In the genomic region with DNA sequence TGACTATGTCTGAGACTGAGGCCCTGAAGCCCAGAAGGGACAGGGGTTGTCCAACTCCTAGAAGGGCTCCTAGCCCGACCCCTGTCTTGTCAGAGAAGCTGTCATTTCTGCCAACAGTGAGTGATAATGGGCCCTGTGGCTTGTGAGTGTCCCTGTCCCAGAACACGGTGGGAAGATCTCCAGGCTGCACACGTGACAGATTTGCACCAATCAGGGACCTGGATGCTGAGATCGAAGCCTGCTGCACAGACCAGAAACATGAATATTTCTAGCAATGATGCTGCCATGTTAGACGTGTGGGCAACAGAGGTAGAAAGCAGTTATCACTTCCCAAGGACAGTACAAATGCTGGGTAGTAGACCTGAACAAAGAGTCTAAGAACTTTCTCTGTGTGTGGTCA, we compare ENCODE assay signal across 23 mouse cellular contexts. TPM values are rescaled to one million over a fixed set of nuclear protein-coding genes. Genes with fewer than 3 reads are reported as not detected.
"Had no signal": no experiment of that assay in that cellular context is flagged by ENCODE, and none has a peak within 500 bp of the region (broad histone marks: within the 10 kb centered on the region; RNA-seq: fewer than 3 reads in every experiment).

No protein-coding gene starts in this region.

- H3K9ac ChIP-seq: limb, embryonic 13.5 days; liver, embryonic 12.5 days; liver, embryonic 15.5 days; lung, embryonic 15.5 days; midbrain, embryonic 12.5 days; midbrain, embryonic 15.5 days; neural tube, embryonic 13.5 days; stomach, embryonic 15.5 days had no signal

- H3K36me3 ChIP-seq: limb, embryonic 13.5 days; lung, embryonic 15.5 days; midbrain, embryonic 12.5 days; midbrain, embryonic 15.5 days; neural tube, embryonic 13.5 days; stomach, embryonic 15.5 days had no signal

- H3K4me1 ChIP-seq: midbrain, embryonic 15.5 days had no signal

- H3K4me2 ChIP-seq: limb, embryonic 13.5 days; liver, embryonic 12.5 days; liver, embryonic 15.5 days; lung, embryonic 15.5 days; midbrain, embryonic 12.5 days; midbrain, embryonic 15.5 days; neural tube, embryonic 13.5 days; stomach, embryonic 15.5 days had no signal

- H3K4me3 ChIP-seq: layer of hippocampus, adult 2 months; limb, embryonic 10.5 days; limb, embryonic 13.5 days; liver, embryonic 12.5 days; liver, embryonic 15.5 days; lung, embryonic 15.5 days; megakaryocyte, embryonic 14.5 days; midbrain, embryonic 12.5 days; midbrain, embryonic 15.5 days; neural tube, embryonic 13.5 days; stomach, embryonic 15.5 days had no signal

- H3K27ac ChIP-seq: kidney, postnatal 0 days; layer of hippocampus, adult 2 months; limb, embryonic 10.5 days; limb, embryonic 13.5 days; liver, embryonic 12.5 days; liver, embryonic 15.5 days; lung, embryonic 15.5 days; midbrain, embryonic 12.5 days; midbrain, embryonic 15.5 days; neural tube, embryonic 13.5 days; stomach, embryonic 15.5 days had no signal

- DNase-seq: kidney, adult 2 months; kidney, postnatal 25 days; liver; lung, adult 18-20 months; lung, postnatal 10 days; lung, postnatal 36 days; retina, postnatal 1 day; right cerebral cortex, postnatal 25 days; spleen, adult 18-20 months; thymus, postnatal 25 days had no signal

- ATAC-seq: liver, embryonic 12.5 days; midbrain, embryonic 15.5 days had no signal

- H3K9me3 ChIP-seq: limb, embryonic 10.5 days; limb, embryonic 13.5 days; liver, embryonic 12.5 days; liver, embryonic 15.5 days; lung, embryonic 15.5 days; megakaryocyte, embryonic 14.5 days; midbrain, embryonic 12.5 days; midbrain, embryonic 15.5 days; neural tube, embryonic 13.5 days; stomach, embryonic 15.5 days had no signal

- H3K27me3 ChIP-seq: liver, embryonic 12.5 days; liver, embryonic 15.5 days; lung, embryonic 15.5 days; midbrain, embryonic 12.5 days; midbrain, embryonic 15.5 days; neural tube, embryonic 13.5 days; stomach, embryonic 15.5 days had no signal

RNA-seq across cellular contexts. Expression of gene Cdc42ep1, which starts 57.9 kb away (rescaled TPM):
- total RNA-seq: neutrophil, adult 5-6 weeks had no signal
